ENCODE assay signal across 18 mouse cellular contexts in genomic region chr11:119221812-119222510, GRCm38 (mm10). TPM values are rescaled to one million over a fixed set of nuclear protein-coding genes. Genes with fewer than 3 reads are reported as not detected.
A peak's percentile ranks its signal among the peaks of the same experiment; 100 is the strongest.
DNase-seq lines count a peak whose midpoint lies in the region; ATAC-seq and TF ChIP-seq lines count a peak whose summit lies in the region.
"Had no signal": no experiment of that assay in that cellular context is flagged by ENCODE, and none has a peak within 500 bp of the region (broad histone marks: within the 10 kb centered on the region; RNA-seq: fewer than 3 reads in every experiment).

No protein-coding gene starts in this region.

- H3K9me3 ChIP-seq in heart, embryonic 16.5 days (replicated peaks; ENCODE audit: control insufficient read depth, low read length) = no peaks in the 10 kb centered on the region
- no peaks in the 10 kb centered on the region for H3K9me3 ChIP-seq in limb, embryonic 10.5 days (replicated peaks)
- H3K9me3 ChIP-seq in intestine, postnatal 0 days (ENCODE audit: control insufficient read depth) = no peaks in the 10 kb centered on the region
- H3K9me3 ChIP-seq: liver, embryonic 13.5 days; neural tube, embryonic 15.5 days had no signal

- no peak overlapping the region for H3K4me3 ChIP-seq in heart, embryonic 16.5 days (ENCODE audit: low read length)
- no peak overlapping the region for H3K4me3 ChIP-seq in limb, embryonic 10.5 days
- no peak overlapping the region for H3K4me3 ChIP-seq in intestine, postnatal 0 days (ENCODE audit: low read depth, low read length)
- H3K4me3 ChIP-seq: liver, embryonic 13.5 days; neural tube, embryonic 15.5 days had no signal

- TF ChIP-seq CTCF in intestine, postnatal 0 days (IDR thresholded peaks at IDR 0.05; ENCODE audit: low read depth) = no peak

- intact Hi-C loops in left cerebral cortex, postnatal 4 days (cut with DNase I) = no loop called here

- H3K9ac ChIP-seq in heart, embryonic 16.5 days (ENCODE audit: low read length) = 0 out of 2 replicates have a peak overlapping the region, but pooled peaks have one; percentile 14
- H3K9ac ChIP-seq in intestine, postnatal 0 days (ENCODE audit: low read depth, low read length) = no peak overlapping the region
- H3K9ac ChIP-seq: liver, embryonic 13.5 days; neural tube, embryonic 15.5 days had no signal

- DNase-seq in cerebellum, postnatal 10 days = peak; percentile 57 to 62
- no peak for DNase-seq in cerebellum, postnatal 4 days (ENCODE audit: low spot score in 2 of 2)
- no peak for DNase-seq in heart, adult 9 months (ENCODE audit: low spot score in 2 of 2)
- DNase-seq in left cerebral cortex, postnatal 4 days = peak; percentile 43
- no peak for DNase-seq in left cerebral cortex, adult 8-10 months (ENCODE audit: low spot score in 2 of 2)
- no peak for DNase-seq in limb, embryonic 10.5 days (ENCODE audit: low spot score)
- DNase-seq: adrenal gland, adult 8-10 months; cerebellum, adult 8-10 months; kidney, postnatal 4 days; liver, embryonic 13.5 days; right cerebral cortex, postnatal 25 days; thymus, postnatal 14 days had no signal

- H3K27me3 ChIP-seq in heart, embryonic 16.5 days (ENCODE audit: control insufficient read depth, insufficient read depth, low read length) = no peaks in the 10 kb centered on the region
- peaks cover 5% of the 10 kb centered on the region; the same call in 1 of the 2 replicates for H3K27me3 ChIP-seq in limb, embryonic 10.5 days (ENCODE audit: low read depth, poor library complexity, severe bottlenecking)
- no peaks in the 10 kb centered on the region for H3K27me3 ChIP-seq in intestine, postnatal 0 days (replicated peaks; ENCODE audit: control insufficient read depth, insufficient read depth, low read length)
- H3K27me3 ChIP-seq: neural tube, embryonic 15.5 days had no signal

- no peaks in the 10 kb centered on the region for H3K36me3 ChIP-seq in heart, embryonic 16.5 days (ENCODE audit: control insufficient read depth, insufficient read depth)
- H3K36me3 ChIP-seq in limb, embryonic 10.5 days = peaks cover 15% of the 10 kb centered on the region
- no peaks in the 10 kb centered on the region; the same call in 1 of the 2 replicates for H3K36me3 ChIP-seq in intestine, postnatal 0 days (ENCODE audit: control insufficient read depth, insufficient read depth)
- H3K36me3 ChIP-seq: liver, embryonic 13.5 days; neural tube, embryonic 15.5 days had no signal

- H3K27ac ChIP-seq in heart, embryonic 16.5 days (ENCODE audit: low read length) = no peak overlapping the region
- peak overlapping the region; percentile 4; the same call in 1 of the 2 replicates for H3K27ac ChIP-seq in limb, embryonic 10.5 days
- no peak overlapping the region for H3K27ac ChIP-seq in intestine, postnatal 0 days (ENCODE audit: low read depth, low read length)
- H3K27ac ChIP-seq: liver, embryonic 13.5 days; neural tube, embryonic 15.5 days had no signal

- no peak for ATAC-seq in heart, embryonic 16.5 days (replicated peaks; ENCODE audit: extremely low read depth, insufficient read depth, low FRiP score)
- ATAC-seq in intestine, postnatal 0 days = no peak
- ATAC-seq: forebrain, embryonic 14.5 days had no signal

- H3K4me1 ChIP-seq in heart, embryonic 16.5 days (ENCODE audit: control insufficient read depth, insufficient read depth, low read length) = peaks cover 30% of the 10 kb centered on the region
- H3K4me1 ChIP-seq in limb, embryonic 10.5 days = peaks cover 66% of the 10 kb centered on the region
- H3K4me1 ChIP-seq in intestine, postnatal 0 days (replicated peaks; ENCODE audit: control insufficient read depth, insufficient read depth, low read length) = no peaks in the 10 kb centered on the region

- 54% methylated on average over 10 of the region's 11 CpGs for WGBS in heart, embryonic 16.5 days
- WGBS in limb, embryonic 10.5 days = 49% methylated on average over 10 of the region's 11 CpGs
- 60% methylated on average over 10 of the region's 11 CpGs for WGBS in intestine, postnatal 0 days

- no peak overlapping the region for H3K4me2 ChIP-seq in heart, embryonic 16.5 days (ENCODE audit: low read depth, low read length)
- H3K4me2 ChIP-seq in intestine, postnatal 0 days (replicated peaks; ENCODE audit: low read depth) = no peak overlapping the region
- H3K4me2 ChIP-seq: heart, embryonic 11.5 days; liver, embryonic 13.5 days; neural tube, embryonic 15.5 days had no signal

RNA-seq across cellular contexts. Expression of gene Tbc1d16, which starts 6.3 kb away (rescaled TPM):
- polyA plus RNA-seq in heart, embryonic 16.5 days (2015; fragmentation: Nextera tagmentation; extraction: Ambion mirVana) = 15.6 and 19.1 TPM in 2 replicates
- 100 to 1,000 TPM; 217 to 222 TPM for total RNA-seq in left cerebral cortex, postnatal 4 days (2021)
- total RNA-seq in left cerebral cortex, adult 8-10 months (2022) = 10 to 100 TPM; 32.9 to 39.8 (median 35.6) TPM
- polyA plus RNA-seq in limb, embryonic 10.5 days (2016; fragmentation: Nextera tagmentation; extraction: Ambion mirVana) = 19.6 and 20.2 TPM in 2 replicates
- 3.8 and 4.5 TPM in 2 replicates for polyA plus RNA-seq in intestine, postnatal 0 days (2015; fragmentation: Nextera tagmentation; extraction: Ambion mirVana)

RNA-seq across cellular contexts. Expression of gene Ccdc40, which starts 6.4 kb away (rescaled TPM):
- polyA plus RNA-seq in heart, embryonic 16.5 days (2015; fragmentation: Nextera tagmentation; extraction: Ambion mirVana) = 2.9 and 3.1 TPM in 2 replicates
- 1 to 10 TPM; 7.3 to 8.5 TPM for total RNA-seq in left cerebral cortex, postnatal 4 days (2021)
- 1 to 10 TPM; 1.1 to 3.2 (median 1.7) TPM for total RNA-seq in left cerebral cortex, adult 8-10 months (2022)
- polyA plus RNA-seq in limb, embryonic 10.5 days (2016; fragmentation: Nextera tagmentation; extraction: Ambion mirVana) = 9.8 and 12.8 TPM in 2 replicates
- polyA plus RNA-seq in intestine, postnatal 0 days (2015; fragmentation: Nextera tagmentation; extraction: Ambion mirVana) = 1.5 and 1.8 TPM in 2 replicates
- total RNA-seq: heart, postnatal 25 days had no signal

RNA-seq across cellular contexts. Expression of gene Gaa, which starts 45.7 kb away (rescaled TPM):
- polyA plus RNA-seq in heart, embryonic 16.5 days (2015; fragmentation: Nextera tagmentation; extraction: Ambion mirVana) = 92.3 and 95.9 TPM in 2 replicates
- 100 to 1,000 TPM in 1 of 2 experiments, 10 to 100 TPM in 1; 86.9 to 104 TPM for total RNA-seq in left cerebral cortex, postnatal 4 days (2021)
- 100 to 1,000 TPM; 280 to 307 (median 295) TPM for total RNA-seq in left cerebral cortex, adult 8-10 months (2022)
- 23.4 and 27.8 TPM in 2 replicates for polyA plus RNA-seq in limb, embryonic 10.5 days (2016; fragmentation: Nextera tagmentation; extraction: Ambion mirVana)
- 71.6 and 79.0 TPM in 2 replicates for polyA plus RNA-seq in intestine, postnatal 0 days (2015; fragmentation: Nextera tagmentation; extraction: Ambion mirVana)

Comparison
In these comparisons a context has a peak if more than half of its experiments do, and no peak if none do; other contexts are left out.
1. DNase-seq: peak in cerebellum, postnatal 10 days (2 of 2) and left cerebral cortex, postnatal 4 days (single experiment); none in cerebellum, postnatal 4 days (0 of 2), heart, adult 9 months (0 of 2), left cerebral cortex, adult 8-10 months (0 of 2) and limb, embryonic 10.5 days (single experiment).